Mouse (Mus musculus): ENCODE measurements around the gene Cntrl. TPM values are rescaled to one million over a fixed set of nuclear protein-coding genes. Genes with fewer than 3 reads are reported as not detected.

The Cntrl gene
- total RNA-seq, 4 experiments from 2014 or later = 12.5 to 15.6 (median 14.0) TPM

- DNase-seq (ENCODE audit: low spot score in 2 of 2) = no peak
Observed at GRCm38 (mm10) chr2:35216701-35217100, 107.4 kb downstream of the Cntrl start.

GRCm38 (mm10) chr2:35218736-35219135 lies 109.4 kb downstream of the Cntrl start:
- DNase-seq (ENCODE audit: low spot score in 2 of 2) = no peak

DNA sequence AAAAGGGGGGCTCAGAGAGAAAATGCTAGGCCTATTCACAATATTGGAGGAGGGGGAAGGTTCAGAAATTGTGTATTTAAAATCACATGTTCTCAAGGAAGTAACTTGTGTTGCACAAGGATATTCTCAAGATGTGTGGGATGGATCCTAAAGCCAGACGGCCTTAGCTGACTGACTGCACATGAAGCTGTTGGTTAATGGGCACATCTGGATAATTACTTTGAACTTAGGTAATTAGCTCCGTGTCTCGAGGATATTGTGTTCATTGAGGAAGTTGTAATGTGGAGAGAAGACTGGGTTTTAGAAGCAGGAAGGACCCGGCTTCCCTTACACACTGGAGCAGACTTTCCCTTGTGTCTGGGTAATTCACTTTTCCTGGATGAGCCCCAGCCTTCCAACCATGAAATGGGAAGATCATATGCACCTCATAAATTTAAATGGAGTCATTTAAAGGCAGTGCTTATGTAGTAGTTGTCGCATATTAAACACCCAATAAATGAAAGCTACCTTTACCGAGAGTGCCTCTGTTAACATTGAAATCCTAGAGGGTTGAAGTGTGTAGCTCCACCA lies 113.6 kb downstream of the Cntrl start:
- no peak for DNase-seq (ENCODE audit: low spot score in 2 of 2)

DNA sequence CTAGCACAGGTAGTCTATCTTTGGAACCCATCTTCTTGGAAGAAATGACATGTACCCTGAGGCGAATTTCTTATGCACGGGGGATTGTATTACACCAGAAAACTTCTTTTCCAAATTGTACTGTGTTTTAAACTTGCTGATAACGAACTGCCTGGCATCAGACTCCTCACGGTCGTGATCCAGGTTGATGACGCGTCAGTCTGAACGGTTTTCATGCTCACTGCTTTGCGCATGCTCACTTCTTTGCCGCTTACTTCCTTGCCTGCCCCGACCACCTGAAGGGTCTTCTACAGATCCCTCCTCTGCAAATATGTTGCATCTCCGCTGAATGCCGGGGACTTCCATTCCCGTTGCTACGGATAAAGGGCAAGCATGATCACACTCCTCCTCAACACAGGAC lies 115.0 kb downstream of the Cntrl start:
- DNase-seq (ENCODE audit: low spot score in 2 of 2) = no peak

- no peak for DNase-seq (ENCODE audit: low spot score in 2 of 2)
Observed at GRCm38 (mm10) chr2:35228145-35228544, 118.9 kb downstream of the Cntrl start.

Other genes starting within 250 kb of the Cntrl start
- under 1 TPM; 0.28 to 0.91 (median 0.43) TPM for gene Cutal, start 235.1 kb upstream of the Cntrl start, total RNA-seq (2022)
- gene Psmd5, start 234.5 kb upstream of the Cntrl start, total RNA-seq (2022) = 10 to 100 TPM; 40.0 to 53.1 (median 45.1) TPM
- 1 to 10 TPM; 1.1 to 2.1 (median 1.7) TPM for gene Phf19, start 195.5 kb upstream of the Cntrl start, total RNA-seq (2022)
- 1 to 10 TPM; 3.5 to 6.1 (median 4.5) TPM for gene Traf1, start 147.7 kb upstream of the Cntrl start, total RNA-seq (2022)
- under 1 TPM in 2 of 4 experiments, not detected in 2; 0.11 to 0.48 TPM for gene Hc, start 48.1 kb upstream of the Cntrl start, total RNA-seq (2022)
- gene AI182371, start 7.9 kb upstream of the Cntrl start, total RNA-seq (2022) = under 1 TPM in 3 of 4 experiments, not detected in 1; 0.33 to 0.64 (median 0.58) TPM
- 100 to 1,000 TPM; 215 to 240 (median 217) TPM for gene Rab14, start 91.6 kb downstream of the Cntrl start, total RNA-seq (2022)
- gene Gsn, start 146.9 kb downstream of the Cntrl start, total RNA-seq (2022) = 10 to 100 TPM; 41.3 to 77.4 (median 60.0) TPM
- 10 to 100 TPM in 2 of 4 experiments, 1 to 10 TPM in 2; 9.5 to 13.6 (median 11.3) TPM for gene Stom, start 227.5 kb downstream of the Cntrl start, total RNA-seq (2022)